Mouse (Mus musculus) lung, embryonic 16.5 days (tissue): ENCODE measurements around the gene Cry1. TPM values are rescaled to one million over a fixed set of nuclear protein-coding genes. Genes with fewer than 3 reads are reported as not detected.

ENCODE experiments used
- ATAC-seq: fragments of 200-750 bp; cut with Nextera tagmentation; 2 replicates; pipeline ENCODE4 v1.8.0; 2017; ENCODE audit warnings: low read depth, mild to moderate bottlenecking, moderate library complexity
- H3K27ac ChIP-seq: fragments of 300-500 bp; sonication (generic); 2 replicates; pipeline ENCODE4 v1.5.1; 2014; ENCODE audit warnings: mild to moderate bottlenecking, control low read depth, low read length
- H3K27me3 ChIP-seq: fragments of 300-500 bp; sonication (generic); 2 replicates; pipeline ENCODE4 v1.6.1; 2014; ENCODE audit warnings: low read depth, low read length, mixed read lengths; ENCODE audit not compliant: control insufficient read depth, insufficient read depth
- H3K36me3 ChIP-seq: fragments of 300-500 bp; sonication (generic); 2 replicates; pipeline ENCODE4 v1.6.1; 2014; ENCODE audit warnings: low read length; ENCODE audit not compliant: control insufficient read depth, insufficient read depth
- H3K4me1 ChIP-seq: fragments of 300-500 bp; sonication (generic); replicated peaks from 2 replicates; pipeline ENCODE4 v1.6.1; 2014; ENCODE audit warnings: low read length, mixed read lengths; ENCODE audit not compliant: control insufficient read depth, insufficient read depth
- H3K4me2 ChIP-seq: fragments of 300-500 bp; sonication (generic); 2 replicates; pipeline ENCODE4 v1.6.1; 2014; ENCODE audit warnings: low read depth, low read length, control low read depth
- H3K4me3 ChIP-seq: fragments of 300-500 bp; sonication (generic); 2 replicates; pipeline ENCODE4 v1.5.1; 2014; ENCODE audit warnings: mild to moderate bottlenecking, low read length, control low read depth
- H3K9ac ChIP-seq: fragments of 300-500 bp; sonication (generic); 2 replicates; pipeline ENCODE4 v1.6.1; 2014; ENCODE audit warnings: low read length, control low read depth
- H3K9me3 ChIP-seq: fragments of 300-500 bp; sonication (generic); 2 replicates; pipeline ENCODE4 v1.6.1; 2016; ENCODE audit warnings: low read length; ENCODE audit not compliant: control insufficient read depth
- WGBS: fragments of 180-500 bp; shearing (Covaris S2); extraction: QIAGEN DNeasy Blood & Tissue Kit; methylation state at CpG from one replicate; pipeline ENCODE4 v1.1.7; 2014; 5-methylcytosine and 5-hydroxymethylcytosine counted together
- polyA plus RNA-seq: library from polyadenylated mRNA; unstranded; fragments of >200 nt; fragmentation: Nextera tagmentation; extraction: Ambion mirVana; gene quantifications from 2 replicates; pipeline ENCODE4 v1.2.1, GENCODE M21; 2015

Cry1 gene
- polyA plus RNA-seq, 1 experiment from 2014 or later: 28.2 TPM

- Histone ChIP-seq H3K27me3 (no peaks in the 10 kb centered on the region), H3K9ac (no peak overlapping the region), H3K4me2 (no peak overlapping the region), H3K4me1 (no peaks in the 10 kb centered on the region), H3K27ac (no peak overlapping the region), H3K9me3 (no peaks in the 10 kb centered on the region), H3K4me3 (no peak overlapping the region), H3K36me3 (peaks cover 13% of the 10 kb centered on the region)
- ATAC-seq: no peak
- 79% methylated on average over 9 of the region's 9 CpGs for WGBS
These were observed 43.4 kb downstream of the Cry1 start for GRCm38 (mm10) chr10:85141465-85141864.

- H3K4me3 ChIP-seq: no peak overlapping the region
- H3K9ac ChIP-seq: no peak overlapping the region
- no peaks in the 10 kb centered on the region for H3K27me3 ChIP-seq
- no peaks in the 10 kb centered on the region for H3K9me3 ChIP-seq
- H3K4me2 ChIP-seq: no peak overlapping the region
- H3K4me1 ChIP-seq: no peaks in the 10 kb centered on the region
- WGBS: 85% methylated on average over 6 of the region's 6 CpGs
- H3K36me3 ChIP-seq: peaks cover 6% of the 10 kb centered on the region
- no peak overlapping the region for H3K27ac ChIP-seq
- no peak for ATAC-seq
These were observed 48.3 kb downstream of the Cry1 start for GRCm38 (mm10) chr10:85136573-85136972.

DNA sequence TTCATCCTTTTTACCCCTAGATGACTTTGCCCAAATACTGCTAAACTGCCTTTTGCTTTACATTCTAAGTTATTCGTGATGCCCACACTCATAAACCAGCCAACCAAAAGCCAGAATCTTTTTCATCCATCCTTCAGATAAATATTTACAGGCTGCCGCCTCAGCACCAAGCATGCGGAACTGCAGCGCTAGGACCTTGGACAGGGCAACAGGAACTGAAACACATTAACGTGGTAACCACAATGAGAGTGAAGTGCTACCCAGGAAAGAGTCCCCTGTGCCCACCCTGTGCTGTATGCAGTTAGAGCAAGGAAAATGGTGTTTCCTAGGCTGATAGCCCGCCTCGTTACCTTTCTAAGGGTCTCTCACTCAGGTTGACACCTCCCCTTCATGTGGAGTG is 56.4 kb downstream of the Cry1 start:
- WGBS: 16% methylated on average over 7 of the region's 7 CpGs
- peak overlapping the region; percentile 53 for H3K4me2 ChIP-seq
- H3K9me3 ChIP-seq: no peaks in the 10 kb centered on the region
- ATAC-seq: peak; percentile 41; the same call in 1 of the 2 replicates
- H3K9ac ChIP-seq: peak overlapping the region; percentile 7
- H3K4me3 ChIP-seq: peak overlapping the region; percentile 67
- peak overlapping the region; percentile 24; the same call in 1 of the 2 replicates for H3K27ac ChIP-seq
- H3K27me3 ChIP-seq: no peaks in the 10 kb centered on the region
- peaks cover 12% of the 10 kb centered on the region for H3K4me1 ChIP-seq
- peaks cover 8% of the 10 kb centered on the region for H3K36me3 ChIP-seq

GRCm38 (mm10) chr10:85127395-85128287 is 57.2 kb downstream of the Cry1 start, which contains the start of gene Mterf2:
TSS of gene Mterf2 (minus strand) at chr10:85128027.
- Histone ChIP-seq H3K36me3 (peaks cover 8% of the 10 kb centered on the region), H3K27ac (peak within 1 kb of the TSS; percentile 24; the same call in 1 of the 2 replicates), H3K4me2 (peak within 1 kb of the TSS; percentile 53), H3K4me1 (peaks cover 12% of the 10 kb centered on the region), H3K4me3 (peak within 1 kb of the TSS; percentile 67), H3K9ac (peak within 1 kb of the TSS; percentile 75), H3K9me3 (no peaks in the 10 kb centered on the region), H3K27me3 (no peaks in the 10 kb centered on the region)
- peak; percentile 100 for ATAC-seq
- whole genome bisulfite sequencing: 7% methylated on average over 20 of the region's 20 CpGs

- 82% methylated on average over 13 of the region's 13 CpGs for WGBS
- no peak for ATAC-seq
These were observed 59.7 kb downstream of the Cry1 start for GRCm38 (mm10) chr10:85125184-85125583.

GRCm38 (mm10) chr10:85114409-85114808 is 70.5 kb downstream of the Cry1 start:
- Histone ChIP-seq H3K4me2 (no peak overlapping the region), H3K36me3 (peaks cover 22% of the 10 kb centered on the region), H3K9me3 (no peaks in the 10 kb centered on the region), H3K9ac (no peak overlapping the region), H3K27ac (no peak overlapping the region), H3K4me1 (0 out of 2 replicates have a peak, but pooled peaks cover 3% of the 10 kb centered on the region), H3K27me3 (no peaks in the 10 kb centered on the region), H3K4me3 (no peak overlapping the region)
- ATAC-seq: no peak
- WGBS: 66% methylated on average over 4 of the region's 4 CpGs

More at GRCm38 (mm10) chr10:85125184-85125583, 59.7 kb downstream of the Cry1 start:
- H3K27me3 ChIP-seq: no peaks in the 10 kb centered on the region
- no peak overlapping the region for H3K9ac ChIP-seq
- H3K4me3 ChIP-seq: no peak overlapping the region
- H3K9me3 ChIP-seq: no peaks in the 10 kb centered on the region
- H3K27ac ChIP-seq: no peak overlapping the region
- peaks cover 19% of the 10 kb centered on the region; the same call in 1 of the 2 replicates for H3K36me3 ChIP-seq
- no peak overlapping the region for H3K4me2 ChIP-seq
- peaks cover 12% of the 10 kb centered on the region for H3K4me1 ChIP-seq

GRCm38 (mm10) chr10:85103085-85103885 is 81.6 kb downstream of the Cry1 start:
- ATAC-seq: peak; percentile 28
- H3K36me3 ChIP-seq: no peaks in the 10 kb centered on the region
- H3K4me2 ChIP-seq: peak overlapping the region; percentile 82
- no peaks in the 10 kb centered on the region for H3K9me3 ChIP-seq
- H3K9ac ChIP-seq: peak overlapping the region; percentile 96
- peaks cover 10% of the 10 kb centered on the region for H3K4me1 ChIP-seq
- under 1% methylated on average over 34 of the region's 34 CpGs for WGBS
- H3K27ac ChIP-seq: peak overlapping the region; percentile 90
- H3K4me3 ChIP-seq: peak overlapping the region; percentile 99
- H3K27me3 ChIP-seq: no peaks in the 10 kb centered on the region

DNA sequence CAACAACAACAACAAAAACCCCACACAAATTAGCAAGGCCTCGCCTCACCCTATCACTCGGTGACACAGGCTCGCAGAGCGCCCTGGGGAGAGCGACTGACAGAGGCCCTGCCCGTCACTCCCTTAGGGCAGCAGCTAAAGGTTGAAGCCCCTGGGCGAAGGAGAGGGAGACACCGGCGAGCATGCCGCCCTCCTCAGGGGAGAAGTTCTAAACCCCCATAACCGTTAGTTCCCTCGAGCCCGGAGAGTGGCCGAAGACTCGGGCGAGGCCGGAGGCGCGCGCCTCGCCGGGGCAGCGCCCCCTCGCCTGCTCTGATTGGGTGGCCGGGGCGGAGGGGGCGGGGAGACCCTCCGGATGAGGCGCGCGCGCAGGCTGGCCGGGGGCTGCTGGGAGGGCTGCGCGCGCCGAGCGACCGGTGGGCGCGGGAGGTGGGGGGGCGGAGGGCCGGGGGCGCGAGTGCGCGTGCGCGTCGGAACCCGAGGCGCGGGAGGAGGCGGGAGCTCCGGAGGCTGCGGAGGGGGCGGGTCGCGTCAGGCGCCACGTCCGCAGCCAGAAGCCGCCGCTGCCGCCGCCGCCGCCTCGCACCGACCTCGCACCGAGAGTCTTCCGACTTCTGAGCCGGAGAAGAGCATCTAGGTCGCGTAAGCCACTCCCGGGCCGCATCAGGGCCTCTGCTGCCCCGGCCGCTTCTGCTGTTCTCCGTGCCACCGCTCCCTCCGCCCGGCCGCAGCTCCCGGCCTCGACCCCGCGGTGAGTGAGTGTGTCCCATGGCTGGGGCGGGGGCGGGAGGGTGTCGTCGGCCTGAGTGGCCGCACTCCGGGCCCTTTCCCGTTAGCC is 82.4 kb downstream of the Cry1 start, which contains the start of the genes Fhl4 and Tmem263:
TSS of gene Fhl4 (minus strand) at position 249 of the 838 bp plus-strand sequence.
TSS of gene Tmem263 (plus strand) at position 381 of the 838 bp plus-strand sequence.
- peak; percentile 98 for ATAC-seq
- under 1% methylated on average over 49 of the region's 96 CpGs for WGBS
- Histone ChIP-seq H3K9ac (peak within 1 kb of the TSS; percentile 96), H3K36me3 (no peaks in the 10 kb centered on the region), H3K4me3 (peak within 1 kb of the TSS; percentile 99), H3K4me1 (peaks cover 10% of the 10 kb centered on the region), H3K4me2 (peak within 1 kb of the TSS; percentile 82), H3K27ac (peak within 1 kb of the TSS; percentile 90), H3K27me3 (no peaks in the 10 kb centered on the region), H3K9me3 (no peaks in the 10 kb centered on the region)
